ENCODE assay signal across 9 mouse cellular contexts in the genomic region with DNA sequence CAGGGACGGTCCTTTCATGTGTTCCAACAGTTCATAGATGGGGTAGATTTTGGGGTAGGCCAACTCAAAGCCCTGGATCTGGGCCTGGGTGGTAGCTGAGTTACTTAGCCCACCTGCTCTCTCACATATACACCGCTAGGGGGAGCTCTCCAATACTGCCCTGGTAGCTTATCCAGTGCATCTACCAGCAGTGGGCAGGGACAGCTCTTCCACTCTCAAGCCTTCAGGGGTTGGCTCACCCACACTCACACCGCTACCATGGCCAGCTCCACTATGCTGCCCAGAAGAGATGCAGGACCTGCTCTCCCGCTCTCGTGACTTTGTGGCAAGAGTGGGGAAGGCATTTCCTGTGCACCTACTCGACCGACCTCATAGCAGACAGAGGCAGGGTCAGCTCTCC. TPM values are rescaled to one million over a fixed set of nuclear protein-coding genes. Genes with fewer than 3 reads are reported as not detected.
DNase-seq lines count a peak whose midpoint lies in the region; ATAC-seq and TF ChIP-seq lines count a peak whose summit lies in the region.
"Had no signal": no experiment of that assay in that cellular context is flagged by ENCODE, and none has a peak within 500 bp of the region (broad histone marks: within the 10 kb centered on the region; RNA-seq: fewer than 3 reads in every experiment).

No protein-coding gene starts in this region.

- peak; percentile 1 for DNase-seq in kidney, postnatal 0 days (ENCODE audit: low spot score)
- peak; percentile 47 for DNase-seq in 416B (ENCODE audit: low read depth)
- peak; percentile 87 for DNase-seq in ES-CJ7 (ENCODE audit: low read depth, low spot score)
- peak; percentile 9 for DNase-seq in embryo, embryonic 9.5 days (ENCODE audit: extremely low spot score)
- DNase-seq: gastrocnemius, postnatal 14 days had no signal

- ATAC-seq in kidney, postnatal 0 days (replicated peaks; ENCODE audit: low FRiP score, low read depth): no peak
- ATAC-seq in kidney, embryonic 15.5 days (replicated peaks; ENCODE audit: low FRiP score): no peak
- no peak for ATAC-seq in activated CD4-positive, CD25-positive, alpha-beta regulatory T cell, adult 4 months
- no peak for ATAC-seq in megakaryocyte-erythroid progenitor cell, adult 5-6 weeks (replicated peaks; ENCODE audit: low FRiP score, low TSS enrichment, poor library complexity, severe bottlenecking)
- ATAC-seq in cerebellum, adult (ENCODE audit: insufficient number of reproducible peaks, low FRiP score, low TSS enrichment): no peak

- H3K9me3 ChIP-seq in kidney, postnatal 0 days (replicated peaks; ENCODE audit: low read length): no peaks in the 10 kb centered on the region
- no peaks in the 10 kb centered on the region for H3K9me3 ChIP-seq in kidney, embryonic 15.5 days (replicated peaks)

- no peak overlapping the region for H3K27ac ChIP-seq in kidney, postnatal 0 days
- no peak overlapping the region for H3K27ac ChIP-seq in kidney, embryonic 15.5 days

- peak; percentile 49 for TF ChIP-seq CTCF in kidney, postnatal 0 days (IDR thresholded peaks at IDR 0.05; ENCODE audit: low read depth)

- no peaks in the 10 kb centered on the region for H3K4me1 ChIP-seq in kidney, postnatal 0 days (replicated peaks; ENCODE audit: insufficient read depth, low read length)
- no peaks in the 10 kb centered on the region for H3K4me1 ChIP-seq in kidney, embryonic 15.5 days

- no peak overlapping the region for H3K4me2 ChIP-seq in kidney, postnatal 0 days (ENCODE audit: low read length)
- no peak overlapping the region for H3K4me2 ChIP-seq in kidney, embryonic 15.5 days

- no peak overlapping the region for H3K9ac ChIP-seq in kidney, postnatal 0 days (ENCODE audit: low read depth, low read length)
- H3K9ac ChIP-seq in kidney, embryonic 15.5 days: no peak overlapping the region

- no peaks in the 10 kb centered on the region for H3K36me3 ChIP-seq in kidney, postnatal 0 days (ENCODE audit: insufficient read depth, low read length)
- no peaks in the 10 kb centered on the region for H3K36me3 ChIP-seq in kidney, embryonic 15.5 days

- H3K27me3 ChIP-seq in kidney, postnatal 0 days (ENCODE audit: insufficient read depth, low read length): no peaks in the 10 kb centered on the region
- no peaks in the 10 kb centered on the region for H3K27me3 ChIP-seq in kidney, embryonic 15.5 days

- WGBS in kidney, postnatal 0 days: 41% methylated on average over 7 of the region's 7 CpGs
- WGBS in kidney, embryonic 15.5 days: 47% methylated on average over 7 of the region's 7 CpGs

- no peak overlapping the region for H3K4me3 ChIP-seq in kidney, postnatal 0 days (replicated peaks; ENCODE audit: low read depth, low read length)
- no peak overlapping the region for H3K4me3 ChIP-seq in kidney, embryonic 15.5 days (replicated peaks)

RNA-seq across cellular contexts. Expression of gene Tmem178b, which starts 24.3 kb away (rescaled TPM):
- 0.11 and 0.25 TPM in 2 replicates for polyA plus RNA-seq in kidney, postnatal 0 days (2015; fragmentation: Nextera tagmentation; extraction: Ambion mirVana)
- 0.39 and 0.48 TPM in 2 replicates for polyA plus RNA-seq in kidney, embryonic 15.5 days (2015; fragmentation: Nextera tagmentation; extraction: Ambion mirVana)
- polyA plus RNA-seq in activated CD4-positive, CD25-positive, alpha-beta regulatory T cell, adult 4 months (2017; shearing (Covaris generic)): not detected
- not detected in 2 replicates for total RNA-seq in megakaryocyte-erythroid progenitor cell, adult 5-6 weeks (2014; fragmentation: Nextera tagmentation)
- not detected in 2 replicates for total RNA-seq in megakaryocyte-erythroid progenitor cell, adult 5-6 weeks (2017)

RNA-seq across cellular contexts. Expression of gene Mrps33, which starts 38.0 kb away (rescaled TPM):
- polyA plus RNA-seq in kidney, postnatal 0 days (2015; fragmentation: Nextera tagmentation; extraction: Ambion mirVana): 220 and 245 TPM in 2 replicates
- polyA plus RNA-seq in kidney, embryonic 15.5 days (2015; fragmentation: Nextera tagmentation; extraction: Ambion mirVana): 196 and 209 TPM in 2 replicates
- polyA plus RNA-seq in activated CD4-positive, CD25-positive, alpha-beta regulatory T cell, adult 4 months (2017; shearing (Covaris generic)): 100 to 1,000 TPM; 166 to 224 TPM
- total RNA-seq in megakaryocyte-erythroid progenitor cell, adult 5-6 weeks (2014; fragmentation: Nextera tagmentation): 94.6 and 101 TPM in 2 replicates
- total RNA-seq in megakaryocyte-erythroid progenitor cell, adult 5-6 weeks (2017): 46.4 and 67.5 TPM in 2 replicates

Comparison
In these comparisons a context has a peak if more than half of its experiments do, and no peak if none do; other contexts are left out.
1. DNase-seq: peak in every context shown above with its lines; median percentile 87 in ES-CJ7; 47 in 416B; 9 in embryo, embryonic 9.5 days; 1 in kidney, postnatal 0 days.